Mouse (Mus musculus) retina, embryonic 14.5 days (tissue): ENCODE data around the gene Man2b2.

Source experiments
- DNase-seq: peaks from one replicate; pipeline ENCODE4 v3.0.0-alpha.2; 2015; ENCODE audit warnings: low spot score

The Man2b2 gene

GRCm38 (mm10) chr5:36835933-36836332, 5.5 kb upstream of the Man2b2 start:
- DNase-seq: peak; percentile 90

DNA sequence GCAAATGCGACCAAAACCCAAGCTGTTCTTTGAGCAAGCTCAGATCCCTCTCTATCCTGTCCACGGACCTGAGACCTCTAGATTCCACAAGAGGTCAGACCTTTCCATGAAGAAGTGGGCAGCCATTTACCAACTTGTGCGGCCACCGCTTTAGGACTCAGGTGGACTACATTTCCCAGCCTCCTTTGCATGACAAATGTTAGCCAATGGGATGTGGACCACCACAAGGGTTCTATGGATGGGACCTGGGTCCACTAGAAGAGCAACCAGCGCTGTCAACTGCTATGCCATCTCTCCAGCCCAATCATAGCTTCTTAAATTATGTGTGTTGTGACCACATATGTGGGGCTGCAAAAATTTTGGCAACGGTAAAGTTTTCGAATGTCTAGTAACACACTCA, 819 bp upstream of the Man2b2 start:
- DNase-seq: peak; percentile 45

DNA sequence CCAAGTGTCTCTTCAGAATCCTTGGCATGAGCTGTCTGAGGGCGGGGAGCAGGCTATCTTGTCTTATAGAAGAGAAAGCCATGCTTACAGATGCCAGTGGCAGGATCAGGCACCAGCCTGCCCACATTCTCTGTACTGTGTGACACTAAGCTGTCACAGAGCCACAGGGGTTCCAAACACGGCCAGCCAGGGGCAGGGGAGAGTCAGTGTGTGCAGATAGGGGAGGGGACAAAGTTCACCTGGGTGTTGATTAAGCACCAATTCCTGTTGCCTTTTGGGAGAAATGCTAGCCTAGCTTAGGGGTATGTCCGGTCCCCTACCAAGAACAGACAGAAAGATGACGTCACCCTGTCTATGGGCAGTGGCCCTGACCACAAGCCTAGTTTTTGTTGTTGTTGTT, 1.4 kb downstream of the Man2b2 start:
- DNase-seq: no peak

DNA sequence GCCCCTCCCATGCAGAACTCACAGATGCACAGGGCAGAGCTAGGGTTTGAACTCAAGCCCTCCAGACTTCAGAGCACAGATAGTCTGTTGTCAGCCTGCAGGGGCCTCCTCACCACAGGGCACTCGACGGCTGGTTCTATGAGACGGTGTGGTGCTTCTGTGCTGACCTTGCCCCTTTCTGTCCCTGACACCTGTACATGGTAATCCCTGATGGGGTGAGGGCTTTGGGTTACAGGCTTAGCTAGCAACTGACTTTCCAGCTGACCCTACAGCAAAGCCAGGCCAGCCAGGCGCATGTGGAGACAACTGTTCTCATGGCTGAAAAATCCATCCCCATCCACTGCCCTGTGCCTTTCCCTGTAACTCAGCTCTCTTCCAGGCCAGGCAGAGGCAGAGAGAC, 7.5 kb downstream of the Man2b2 start:
- no peak for DNase-seq

GRCm38 (mm10) chr5:36820142-36820541, 10.3 kb downstream of the Man2b2 start:
- DNase-seq: peak; percentile 73

DNA sequence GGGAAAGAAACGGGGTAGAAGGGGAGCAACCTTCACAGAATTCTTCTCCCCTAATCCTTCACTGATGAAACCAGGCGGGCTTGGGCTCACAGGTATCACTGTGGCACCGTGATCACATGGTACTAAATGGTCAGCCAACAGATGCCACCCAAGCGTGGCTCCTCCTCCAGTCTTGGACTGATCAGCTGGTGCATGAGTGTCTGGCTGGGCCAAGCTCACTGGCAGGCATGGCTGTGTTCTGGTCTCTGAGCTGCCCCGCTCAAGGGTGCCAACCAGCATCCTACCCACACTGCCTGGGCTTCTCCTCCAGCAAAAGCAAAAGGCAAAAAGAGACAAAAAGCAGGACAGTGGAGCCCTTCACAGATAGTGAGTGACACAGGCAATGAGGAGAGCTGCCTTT, 10.7 kb downstream of the Man2b2 start:
- DNase-seq: no peak

DNA sequence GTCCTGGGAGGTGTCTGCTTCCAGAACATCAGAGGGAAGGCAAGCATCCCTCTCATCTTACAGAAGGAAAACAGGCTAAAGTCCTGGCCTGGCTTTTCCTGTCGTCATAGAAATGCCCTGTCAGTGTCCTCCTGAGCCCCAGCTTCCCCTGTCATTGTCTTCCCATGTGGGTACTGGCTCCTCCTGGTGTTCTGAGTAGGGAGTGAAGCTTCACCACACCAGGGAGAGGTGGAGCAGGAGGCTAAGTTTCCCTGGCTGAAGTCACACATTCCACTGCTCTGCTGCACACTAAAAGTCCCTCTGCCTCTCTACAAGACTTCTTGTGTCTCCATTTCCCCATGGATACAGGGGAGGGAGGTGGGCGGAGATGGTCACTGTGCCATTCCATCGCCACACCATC, 12.7 kb downstream of the Man2b2 start:
- no peak for DNase-seq

GRCm38 (mm10) chr5:36814554-36814953, 15.9 kb downstream of the Man2b2 start:
- no peak for DNase-seq

DNA sequence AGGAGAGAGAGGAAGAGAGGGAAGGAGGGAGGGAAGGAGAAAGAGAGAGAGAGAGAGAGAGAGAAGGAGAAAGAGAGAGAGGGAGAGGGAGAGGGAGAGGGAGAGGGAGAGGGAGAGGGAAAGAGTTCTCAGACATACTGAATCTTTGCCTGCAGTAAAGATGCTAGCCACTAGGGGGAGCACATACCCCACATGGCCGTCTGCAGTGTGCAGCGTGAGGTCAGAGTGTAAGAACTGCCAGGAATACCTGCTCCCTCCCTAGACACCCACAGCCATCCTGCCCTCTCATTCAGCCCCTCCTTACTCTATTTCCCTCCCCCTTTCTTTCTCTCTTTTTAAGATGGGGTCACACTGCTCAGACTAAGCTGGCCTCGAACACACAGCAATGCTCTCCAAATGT, 19.0 kb downstream of the Man2b2 start:
- DNase-seq: peak; percentile 91

- no peak for DNase-seq
These were observed 19.8 kb downstream of the Man2b2 start for GRCm38 (mm10) chr5:36810634-36811033.

DNA sequence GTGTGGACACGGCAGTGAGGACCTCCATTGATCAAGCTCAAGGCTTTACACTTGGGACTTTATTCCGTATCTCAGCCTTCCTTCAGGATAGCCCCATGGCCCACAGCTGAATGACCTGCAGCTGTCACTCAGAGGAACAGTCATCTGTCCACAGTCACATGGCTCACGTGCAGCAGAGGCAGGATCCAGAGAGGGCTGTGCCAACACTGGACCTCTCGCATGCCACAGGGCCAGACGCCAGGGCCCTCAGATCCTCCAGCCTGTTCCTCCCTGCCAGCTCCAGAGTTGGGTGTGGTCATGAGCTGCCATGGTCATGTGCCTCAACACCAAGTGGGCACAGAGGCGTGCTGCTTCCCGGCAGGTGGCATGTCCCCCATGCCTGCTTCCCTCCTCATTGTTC, 21.3 kb downstream of the Man2b2 start:
- DNase-seq: no peak

GRCm38 (mm10) chr5:36807106-36807505, 23.3 kb downstream of the Man2b2 start:
- DNase-seq: no peak

GRCm38 (mm10) chr5:36797291-36797690, 33.2 kb downstream of the Man2b2 start:
- DNase-seq: no peak

DNA sequence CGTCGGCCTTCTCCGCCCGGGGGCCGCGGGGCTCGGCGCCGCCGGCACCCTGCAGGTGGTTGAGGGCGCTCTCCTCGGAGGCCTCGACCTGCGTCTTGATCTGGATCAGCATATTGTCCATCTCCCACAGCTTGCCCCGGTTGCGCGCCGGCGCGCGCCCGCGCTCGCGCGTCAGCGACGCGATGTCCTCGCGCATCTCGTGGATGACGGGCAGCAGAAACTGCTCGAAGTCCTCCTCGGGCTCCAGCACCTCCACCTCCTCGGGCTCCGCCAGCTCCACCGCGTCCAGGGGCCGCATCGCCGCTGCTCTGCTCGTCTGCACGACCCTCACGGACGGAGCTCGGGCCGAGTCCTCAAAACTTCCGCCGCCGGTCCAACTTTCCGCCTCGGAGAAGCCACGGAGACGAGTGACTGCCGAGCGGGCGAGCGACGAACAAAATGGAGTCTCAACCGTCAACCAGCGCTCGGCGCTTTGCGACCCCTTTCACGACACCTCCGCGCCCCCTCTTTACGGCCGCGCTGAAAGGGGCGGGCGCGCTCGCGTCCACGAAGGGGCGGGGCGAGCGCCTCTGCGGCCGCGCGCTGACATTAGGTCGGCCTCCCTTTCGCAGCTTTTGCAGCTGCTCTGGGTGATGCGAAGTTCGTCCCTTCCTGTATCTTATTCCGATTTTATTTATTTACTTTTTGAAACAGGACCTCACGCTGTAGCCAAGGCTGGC, 34.0 kb downstream of the Man2b2 start, which contains the start of gene Mrfap1:
Gene Mrfap1 (minus strand): TSS at position 477 of the 719 bp plus-strand sequence.
- DNase-seq: peak; percentile 96

GRCm38 (mm10) chr5:36795647-36796295, 34.7 kb downstream of the Man2b2 start:
- peak; percentile 67 for DNase-seq

- DNase-seq: no peak
These were observed 38.6 kb downstream of the Man2b2 start for GRCm38 (mm10) chr5:36791861-36792260.

GRCm38 (mm10) chr5:36786052-36786451, 44.4 kb downstream of the Man2b2 start:
- no peak for DNase-seq

DNA sequence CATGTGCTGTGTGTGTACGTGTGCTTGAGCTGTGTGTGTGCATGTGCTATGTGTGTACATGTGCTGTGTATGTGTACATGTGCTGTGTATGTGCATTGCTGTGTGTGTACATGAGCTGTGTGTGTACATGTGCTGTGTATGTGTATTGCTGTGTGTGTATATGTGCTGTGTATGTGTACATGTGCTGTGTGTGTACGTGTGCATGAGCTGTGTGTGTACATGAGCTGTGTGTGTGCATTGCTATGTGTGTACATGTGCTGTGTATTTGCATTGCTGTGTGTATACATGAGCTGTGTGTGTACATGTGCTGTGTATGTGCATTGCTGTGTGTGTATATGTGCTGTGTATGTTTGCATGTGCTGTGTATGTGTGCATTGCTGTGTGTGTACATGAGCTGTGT, 50.9 kb downstream of the Man2b2 start:
- DNase-seq: no peak

- no peak for DNase-seq
These were observed 51.6 kb downstream of the Man2b2 start for GRCm38 (mm10) chr5:36778901-36779300.

DNA sequence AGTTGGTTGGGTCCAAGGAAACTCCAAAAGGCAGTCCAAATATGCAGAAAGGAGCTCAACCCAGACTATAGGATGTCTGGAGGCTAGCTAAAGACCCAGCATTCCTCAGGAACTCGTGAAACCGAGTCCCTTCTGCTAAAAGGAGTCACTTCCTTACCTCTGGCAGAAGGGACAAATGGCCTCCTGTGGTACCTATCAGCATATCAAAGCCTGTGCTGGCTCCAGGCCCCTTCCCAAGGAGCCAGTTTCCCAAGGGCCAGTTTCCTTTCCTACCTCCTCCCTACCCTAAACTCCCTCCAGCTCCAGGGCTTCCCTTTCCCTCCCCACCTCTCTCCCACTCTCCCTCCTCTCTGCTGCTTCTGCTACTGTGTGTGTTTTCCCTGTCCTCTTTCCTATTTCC, 53.3 kb downstream of the Man2b2 start:
- DNase-seq: no peak

DNA sequence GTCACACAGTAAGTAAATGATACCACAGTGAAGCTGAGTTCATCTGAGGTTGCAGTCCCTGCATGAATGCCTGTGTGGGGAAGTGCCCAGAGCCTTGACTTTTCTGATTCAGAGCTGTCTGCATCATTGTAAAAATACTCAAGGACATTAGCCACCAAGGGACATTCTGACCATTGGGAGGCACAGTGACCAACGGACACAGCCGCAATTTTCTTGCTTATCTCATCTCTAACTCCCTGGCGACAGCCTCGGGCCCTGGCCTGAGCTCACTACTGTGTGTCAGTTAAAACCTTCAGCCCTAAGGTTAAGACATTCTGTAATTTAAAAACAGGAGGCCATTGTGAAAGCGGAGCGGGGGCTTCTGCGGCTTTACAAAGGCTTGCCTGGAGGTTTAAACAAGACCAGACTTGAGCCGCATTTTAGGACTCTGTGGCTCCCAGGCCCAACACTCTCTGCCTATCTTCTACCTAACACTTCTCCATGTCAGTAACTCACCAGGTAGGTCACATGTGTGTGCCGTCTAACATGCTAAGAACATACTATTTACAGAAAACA, 54.4 kb downstream of the Man2b2 start:
- DNase-seq: no peak

DNA sequence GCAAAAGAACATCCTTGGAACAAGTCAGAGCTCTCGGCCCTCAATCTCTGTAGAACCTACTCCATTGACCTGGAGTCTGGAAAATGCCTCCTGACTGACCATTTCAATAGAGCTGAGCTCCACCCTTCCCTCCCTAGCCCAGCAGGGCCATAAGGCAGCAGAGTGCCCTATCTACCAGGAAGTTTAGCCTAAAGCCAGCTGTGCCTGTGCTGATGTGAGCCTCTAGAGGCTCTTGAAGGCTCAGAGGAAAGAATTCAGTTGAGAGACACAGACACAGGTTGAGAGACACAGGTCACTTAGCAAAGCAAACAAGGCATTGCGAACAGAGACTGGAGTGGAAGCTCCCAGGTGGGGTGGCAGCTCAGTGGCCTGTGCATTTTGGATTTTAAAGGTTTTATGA, 55.1 kb downstream of the Man2b2 start:
- no peak for DNase-seq

DNA sequence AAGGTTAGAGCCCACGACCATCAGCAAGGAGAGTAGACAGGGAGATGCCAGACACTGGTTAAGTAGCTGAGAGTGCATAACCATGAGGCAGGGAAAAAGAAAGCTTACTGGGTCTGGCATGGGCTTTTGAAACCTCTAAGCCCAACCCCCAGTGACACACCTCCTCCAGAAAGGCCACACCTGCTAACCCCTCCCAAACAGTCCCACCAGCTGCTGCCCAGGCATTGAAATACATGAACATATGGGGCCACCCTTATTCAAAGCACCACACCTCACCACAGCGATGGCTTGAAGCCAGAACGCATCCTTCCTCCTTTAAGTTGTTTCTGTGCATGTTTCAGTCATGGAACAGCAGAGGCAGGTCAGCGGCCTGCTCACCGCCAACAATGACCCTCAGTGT, 57.9 kb downstream of the Man2b2 start:
- DNase-seq: no peak

DNA sequence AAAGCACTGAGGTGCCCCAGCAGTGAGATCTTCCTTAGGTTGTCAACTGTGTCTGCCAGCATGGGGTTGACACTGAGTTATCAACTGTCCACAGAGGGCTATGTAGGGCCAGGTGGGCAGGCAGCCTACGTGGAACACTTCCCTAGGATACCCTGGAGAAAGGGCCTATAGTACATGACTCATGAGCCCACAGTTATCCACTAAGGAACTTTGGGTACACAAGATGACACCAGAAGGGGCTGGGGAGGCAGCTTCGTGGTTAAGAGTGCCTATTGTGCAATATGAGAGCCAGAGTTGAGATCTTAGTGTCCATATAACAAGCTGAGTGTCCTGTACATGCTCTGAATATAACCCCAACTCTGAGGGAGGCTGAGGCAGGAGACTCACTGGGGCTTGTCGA, 60.9 kb downstream of the Man2b2 start:
- DNase-seq: no peak
